Mouse (Mus musculus) spleen, adult 2 months (tissue): Measurements from ENCODE around the gene Ccnl2.

ENCODE experiments used
- CTCF ChIP-seq: fragments of 200-500 bp; IDR thresholded peaks from 2 replicates; pipeline ENCODE4 v1.5.1; 2011; ENCODE audit warnings: mild to moderate bottlenecking, inconsistent platforms; ENCODE audit not compliant: insufficient read depth, insufficient read length, insufficient replicate concordance; ENCODE audit errors: extremely low read depth
- POLR2A ChIP-seq: fragments of 200-500 bp; IDR thresholded peaks from 2 replicates; pipeline ENCODE4 v1.6.1; 2011; ENCODE audit warnings: low read depth, low read length, inconsistent platforms

GRCm38 (mm10) chr4:155869317-155870033 lies 57.2 kb downstream of the Ccnl2 start, which contains the start of the genes Cptp and Ints11:
- 0 out of 2 replicates have a peak, but pooled peaks have one; percentile 9 for TF ChIP-seq CTCF
- peak; percentile 76 for TF ChIP-seq POLR2A
